Mouse (Mus musculus) mesoderm, embryonic 11.5 days (tissue): ENCODE measurements around the gene Ahcyl2.

Experiments
- DNase-seq: peaks from one replicate; pipeline ENCODE4 v3.0.0-alpha.2; 2012; ENCODE audit warnings: low read depth, low spot score

Gene Ahcyl2

DNA sequence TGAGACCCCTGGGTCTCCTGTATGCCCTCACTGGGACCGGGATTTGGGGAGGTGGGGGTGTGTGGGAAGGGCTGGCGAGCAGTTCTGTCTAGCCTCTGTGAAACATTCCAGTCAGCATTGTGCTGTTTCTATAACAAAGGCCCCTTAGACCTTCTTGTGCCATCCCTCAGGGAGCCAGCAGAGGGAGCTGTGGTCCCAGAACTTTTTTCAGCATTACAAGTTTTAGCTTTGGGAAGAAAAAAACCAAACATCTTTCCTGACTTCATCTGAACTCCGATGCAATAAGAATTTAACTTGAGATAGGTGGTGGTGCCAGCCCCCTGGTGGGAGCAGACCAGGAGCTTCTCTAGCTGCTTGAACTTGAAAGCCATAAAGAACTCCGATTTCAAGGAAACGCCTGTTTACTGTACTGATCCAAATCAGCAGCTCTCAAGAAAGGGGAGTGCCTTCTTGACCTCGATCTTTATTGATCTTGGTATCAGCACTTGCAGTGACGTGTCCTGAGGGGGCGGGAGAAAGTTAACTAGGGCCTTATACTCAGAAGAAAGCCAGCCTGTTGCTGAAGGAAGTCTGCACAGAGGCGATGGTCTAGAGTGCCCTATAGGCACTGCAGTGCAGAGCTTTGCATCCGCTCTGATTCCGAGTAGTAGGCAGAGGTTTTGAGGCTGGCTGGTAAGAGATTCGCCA, 85.5 kb downstream of the Ahcyl2 start:
- peak; percentile 84 for DNase-seq

DNA sequence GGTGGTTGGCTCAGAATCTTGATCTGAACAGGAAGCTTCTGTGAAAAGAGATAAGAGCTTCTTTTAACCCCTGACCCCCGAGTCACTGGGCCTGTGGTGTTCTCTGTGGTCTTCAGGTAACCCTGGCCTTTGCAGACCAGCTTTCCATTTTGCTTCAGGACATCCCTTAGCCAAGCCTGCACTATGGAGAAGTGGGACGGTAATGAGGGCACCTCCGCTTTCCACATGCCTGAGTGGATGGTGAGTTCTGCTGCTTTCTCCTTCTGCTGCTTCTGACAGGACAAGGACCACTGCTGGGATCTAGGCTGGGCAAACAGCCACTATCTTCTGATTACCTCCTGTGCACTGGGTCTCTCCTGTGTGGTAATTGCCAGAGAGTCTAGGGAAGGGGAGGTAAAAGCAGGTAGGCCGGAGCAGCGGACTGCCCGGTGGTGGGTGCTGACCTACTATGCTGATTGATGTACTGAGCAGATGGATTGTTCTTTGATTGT, 86.1 kb downstream of the Ahcyl2 start:
- no peak for DNase-seq

DNA sequence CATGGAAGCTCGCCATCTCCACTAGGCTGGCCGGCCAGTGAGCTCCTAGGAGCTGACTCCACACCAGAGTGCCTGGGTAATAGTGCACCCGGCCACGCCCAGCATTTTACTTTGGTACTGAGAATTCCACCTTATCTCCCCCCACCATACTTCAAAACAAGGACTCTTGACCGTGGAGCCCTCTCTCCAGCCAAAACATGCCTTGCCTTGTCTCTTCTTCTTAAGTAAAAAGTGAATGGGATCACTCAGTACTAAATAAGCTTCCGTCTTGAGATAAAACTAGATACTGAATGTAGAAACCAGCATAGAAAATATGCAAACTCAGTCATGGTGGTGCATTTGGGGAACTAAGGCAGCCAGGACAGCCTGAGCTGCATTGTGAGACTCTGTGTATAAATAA, 90.8 kb downstream of the Ahcyl2 start:
- DNase-seq: no peak

DNA sequence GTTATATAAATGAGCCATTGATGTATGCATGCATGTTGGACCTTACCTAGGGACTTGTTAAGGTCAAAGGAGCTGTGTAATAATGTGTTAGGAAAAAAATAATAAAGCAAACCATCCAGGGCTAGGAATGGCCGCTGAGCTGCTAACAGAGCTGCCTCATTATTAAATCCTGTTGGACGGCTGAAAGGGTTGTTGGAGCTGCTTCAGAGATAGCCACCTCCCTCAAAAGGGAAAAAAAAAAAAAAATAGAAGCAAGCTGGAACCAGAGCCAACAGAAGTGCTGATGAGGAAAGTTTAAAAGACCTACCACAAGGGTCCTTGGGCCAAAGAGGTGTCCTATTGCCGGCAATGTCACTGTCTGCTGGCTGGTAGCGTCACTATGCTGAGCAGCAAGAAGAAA, 91.5 kb downstream of the Ahcyl2 start:
- DNase-seq: no peak

DNA sequence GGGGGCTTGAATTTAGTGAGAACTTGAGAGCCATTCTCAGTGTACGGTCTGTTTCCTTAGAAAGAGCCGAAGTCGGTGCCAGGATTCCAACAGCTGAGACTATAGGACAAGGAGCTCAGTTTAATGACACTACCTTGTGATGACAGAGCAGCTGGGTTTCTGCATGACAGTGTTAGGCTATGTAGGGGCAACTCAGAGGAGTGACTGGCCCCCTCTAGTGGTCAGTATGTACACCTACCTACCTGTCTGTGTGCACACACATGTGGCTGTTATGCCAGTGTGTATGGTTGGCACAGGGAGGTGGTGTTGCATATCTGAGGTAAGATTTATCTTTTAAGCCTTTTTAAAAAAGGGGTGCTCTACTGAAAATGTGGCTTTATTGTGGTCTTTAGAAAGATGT, 92.4 kb downstream of the Ahcyl2 start:
- DNase-seq: peak; percentile 41

DNA sequence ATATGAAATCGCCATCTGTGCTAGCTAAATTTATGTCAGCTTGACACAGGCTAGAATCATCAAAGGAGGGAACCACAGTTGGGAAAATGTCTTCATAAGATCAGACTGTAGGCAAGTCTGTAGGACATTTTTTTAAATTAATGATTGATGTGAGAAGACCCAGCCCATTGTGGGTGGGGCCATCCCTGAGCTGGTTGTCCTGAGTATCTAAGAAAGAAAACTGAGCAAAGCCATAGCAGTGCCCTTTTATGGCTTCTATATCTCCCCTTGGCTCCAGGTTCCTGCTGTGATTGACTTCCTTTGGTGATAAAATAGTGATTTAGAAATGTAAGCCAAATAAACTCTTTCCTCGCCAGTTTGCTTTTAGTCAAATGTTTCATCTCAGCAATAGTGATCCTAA, 97.1 kb downstream of the Ahcyl2 start:
- DNase-seq: no peak

DNA sequence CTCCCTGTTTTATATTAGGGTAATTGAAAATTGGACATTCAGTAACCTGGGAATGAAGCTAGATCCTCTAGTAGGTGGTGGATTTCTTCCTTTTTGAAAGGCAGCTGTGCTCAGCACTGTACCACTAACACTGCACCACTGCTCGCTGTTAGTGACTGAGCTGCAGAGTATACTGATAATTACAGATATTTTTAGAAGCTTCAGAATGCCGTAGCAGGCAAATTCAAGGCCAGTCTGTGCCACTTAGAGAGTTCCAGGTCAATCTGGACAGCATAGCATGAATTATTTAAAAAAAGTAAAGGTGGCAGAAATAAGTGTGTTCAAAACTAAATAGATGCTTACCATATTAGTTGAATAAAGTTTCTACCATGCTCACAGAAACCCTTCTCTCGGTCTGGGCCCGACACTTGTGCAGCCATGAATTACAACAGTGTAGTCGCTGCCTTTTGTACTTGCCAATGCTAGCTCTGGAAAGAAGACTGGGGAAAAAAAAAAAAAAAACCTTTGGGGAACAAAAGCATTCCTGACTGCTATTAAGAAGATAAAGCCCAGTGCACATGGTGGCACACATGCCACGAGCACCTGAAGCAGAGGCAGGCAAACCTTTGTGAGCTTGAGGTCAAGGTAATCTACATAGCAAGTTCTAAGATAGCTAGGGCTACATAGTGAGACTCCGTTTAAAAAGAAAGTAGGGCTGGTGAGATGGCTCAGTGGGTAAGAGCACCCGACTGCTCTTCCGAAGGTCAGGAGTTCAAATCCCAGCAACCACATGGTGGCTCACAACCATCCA, 99.3 kb downstream of the Ahcyl2 start:
- DNase-seq: no peak

DNA sequence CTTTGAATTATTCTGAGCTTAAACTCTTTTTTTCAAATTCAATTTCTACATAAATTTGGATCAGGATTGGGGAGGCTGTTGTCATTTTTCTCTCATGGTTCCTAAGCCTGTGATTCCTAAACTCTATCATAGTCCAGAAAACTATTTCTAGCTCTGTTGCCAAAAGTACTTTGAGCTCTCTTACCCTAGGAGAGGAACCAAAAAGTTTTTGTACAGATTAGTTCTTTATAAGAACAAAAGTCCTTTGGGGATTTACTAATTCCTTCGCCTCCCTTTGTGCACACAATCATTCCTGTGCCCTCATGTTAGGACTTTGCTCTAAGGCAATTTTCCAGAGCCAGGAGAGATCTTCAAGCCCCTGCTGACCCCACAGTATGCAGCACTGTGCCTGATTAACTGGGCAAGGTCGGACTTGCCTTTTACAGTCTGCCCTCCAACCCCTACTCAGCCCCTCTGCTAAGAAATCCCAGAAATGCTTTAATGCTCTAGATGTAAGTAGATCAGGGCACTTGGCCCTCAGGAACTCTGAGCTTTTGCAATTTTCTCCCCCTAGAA, 100.6 kb downstream of the Ahcyl2 start:
- DNase-seq: no peak

DNA sequence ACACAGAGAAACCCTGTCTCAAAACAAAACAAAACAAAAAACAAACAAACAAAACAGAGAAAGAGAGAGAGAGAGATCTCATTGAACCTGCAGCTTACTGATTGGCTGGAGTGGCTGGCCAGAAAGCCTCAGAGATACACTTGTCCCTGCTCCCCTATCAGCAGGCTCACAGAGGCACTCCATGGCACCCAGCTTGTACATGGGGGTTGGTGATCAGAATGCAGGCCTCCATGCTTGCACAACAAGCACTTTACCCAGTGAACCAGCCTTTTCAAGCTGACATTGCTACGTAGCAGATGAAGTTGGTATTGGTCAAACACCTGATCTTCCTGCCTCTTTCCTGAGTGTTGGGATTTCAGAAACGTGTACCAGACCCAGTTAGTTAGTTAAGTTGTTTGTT, 105.8 kb downstream of the Ahcyl2 start:
- no peak for DNase-seq

DNA sequence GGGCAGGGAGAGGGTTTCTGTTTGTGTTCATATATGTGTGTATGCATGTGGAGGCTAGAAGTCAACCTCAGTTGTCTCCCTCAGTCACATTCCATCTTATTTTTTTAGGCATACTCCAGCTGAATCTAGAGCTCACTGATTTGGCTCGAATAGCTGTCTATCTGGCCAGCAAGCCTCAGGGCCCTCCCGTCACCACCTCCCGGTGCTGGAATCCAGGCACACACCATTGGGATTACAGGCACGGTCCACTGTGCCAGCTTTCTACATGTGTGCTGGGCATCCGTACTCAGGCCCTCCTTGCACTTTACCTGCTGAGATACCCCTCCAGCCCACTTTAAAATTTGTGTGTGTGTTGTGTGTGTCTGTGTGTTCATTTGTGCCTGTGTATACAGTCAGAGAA, 107.8 kb downstream of the Ahcyl2 start:
- DNase-seq: no peak

DNA sequence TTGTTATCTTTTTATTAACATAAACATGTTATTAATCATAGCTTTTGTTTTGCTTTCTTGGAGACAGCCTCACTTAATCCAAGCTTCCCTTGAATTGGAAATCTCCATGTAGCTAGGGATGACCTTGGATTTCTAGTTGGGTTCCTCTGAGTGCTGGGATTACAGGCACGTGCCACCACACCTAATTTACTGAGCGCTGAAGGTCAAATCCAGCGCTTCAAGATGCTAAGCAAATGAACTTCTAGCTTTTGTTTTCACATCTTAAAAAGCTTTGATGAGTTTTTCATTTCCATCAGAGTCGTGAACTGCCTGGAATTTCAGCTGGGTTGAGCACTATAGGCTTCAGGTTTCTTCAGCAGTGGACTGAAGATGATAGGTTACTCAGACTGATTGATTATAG, 109.0 kb downstream of the Ahcyl2 start:
- DNase-seq: no peak

DNA sequence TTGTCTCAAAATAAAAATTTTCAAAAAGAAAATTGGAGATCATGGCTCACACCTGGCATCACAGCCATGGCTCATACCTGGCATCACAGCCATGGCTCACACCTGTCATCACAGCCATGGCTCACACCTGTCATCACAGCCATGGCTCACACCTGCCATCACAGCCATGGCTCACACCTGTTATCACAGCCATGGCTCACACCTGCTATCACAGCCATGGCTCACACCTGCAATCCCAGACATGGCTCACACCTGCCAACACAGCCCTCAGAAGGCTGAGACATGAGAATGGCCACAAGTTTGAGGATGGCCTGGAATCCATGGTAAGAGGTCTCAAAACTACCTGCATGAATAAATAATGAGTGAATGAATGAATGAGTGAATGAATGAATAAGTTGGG, 111.8 kb downstream of the Ahcyl2 start:
- no peak for DNase-seq

DNA sequence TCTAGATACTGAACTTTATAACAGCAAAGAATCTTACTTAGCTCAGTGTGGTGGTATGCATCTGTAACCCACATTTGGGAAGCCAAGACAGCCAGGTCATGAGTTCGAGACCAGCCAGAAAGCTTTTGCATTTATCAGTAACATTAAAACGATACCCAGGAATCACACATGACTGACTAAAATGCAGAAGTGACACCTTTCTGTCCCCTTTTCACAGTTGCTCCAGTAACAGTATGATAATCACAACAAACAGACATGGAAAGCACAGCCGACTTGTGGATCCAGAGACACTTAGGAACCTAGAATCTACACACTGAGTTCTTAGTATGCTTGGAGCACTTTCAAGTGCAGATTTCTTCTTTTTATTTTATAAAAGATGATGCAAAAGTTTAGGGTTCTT, 113.0 kb downstream of the Ahcyl2 start:
- no peak for DNase-seq

DNA sequence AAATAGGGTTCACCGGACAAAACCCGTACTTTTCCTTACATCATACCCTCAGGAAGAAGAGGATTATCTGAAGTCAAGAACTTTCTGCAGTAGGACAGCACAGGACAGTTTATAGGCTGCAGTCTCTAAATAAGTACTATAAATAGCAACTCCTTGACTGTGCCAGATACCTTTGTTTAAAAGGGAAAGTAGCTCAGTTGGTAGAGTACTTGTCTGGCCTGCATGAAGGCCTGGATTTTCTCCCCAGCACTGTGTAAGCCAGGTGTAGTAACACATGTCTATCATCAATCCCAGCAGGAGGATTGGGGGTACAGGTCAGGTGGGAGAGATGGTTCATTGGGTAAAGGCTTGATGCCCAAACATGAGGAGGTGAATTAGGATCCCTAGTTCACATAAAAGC, 114.1 kb downstream of the Ahcyl2 start:
- no peak for DNase-seq

DNA sequence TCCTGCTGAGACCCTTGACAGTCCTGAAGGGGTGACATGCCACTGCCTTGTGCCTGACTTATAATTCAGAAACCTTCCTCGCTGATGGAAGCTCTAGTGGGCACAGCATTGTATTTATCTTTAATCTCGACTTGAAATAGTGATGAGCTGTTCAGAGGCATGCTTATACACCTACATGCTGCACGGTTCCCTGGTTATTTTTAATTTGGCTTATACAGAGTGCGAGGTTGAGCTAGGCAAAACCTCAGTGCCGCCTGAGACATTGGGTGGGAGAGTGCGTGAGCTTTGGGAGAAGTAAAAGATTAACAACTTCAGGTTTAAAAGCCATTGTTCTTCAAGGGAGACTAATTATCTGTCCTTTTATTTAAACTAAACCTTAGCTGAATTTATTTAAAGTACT, 115.1 kb downstream of the Ahcyl2 start:
- no peak for DNase-seq

DNA sequence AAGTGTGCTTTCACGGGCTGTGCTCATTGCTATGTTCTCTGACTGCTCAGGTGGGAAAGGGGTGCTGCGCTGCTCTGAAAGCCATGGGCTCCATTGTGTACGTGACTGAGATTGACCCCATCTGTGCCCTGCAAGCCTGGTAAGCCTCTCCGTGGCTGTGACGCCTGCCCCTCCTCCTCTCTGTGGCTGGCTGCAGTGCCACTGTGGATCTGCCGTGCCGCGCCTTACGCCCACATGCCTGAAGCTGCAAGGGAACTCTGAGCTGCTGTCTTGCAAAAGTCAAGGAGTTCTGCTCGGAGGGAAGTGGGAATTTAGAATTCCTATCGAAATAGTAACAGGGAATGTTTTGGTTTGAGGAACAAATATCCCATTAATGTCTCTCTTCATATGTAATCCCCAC, 123.3 kb downstream of the Ahcyl2 start:
- no peak for DNase-seq

DNA sequence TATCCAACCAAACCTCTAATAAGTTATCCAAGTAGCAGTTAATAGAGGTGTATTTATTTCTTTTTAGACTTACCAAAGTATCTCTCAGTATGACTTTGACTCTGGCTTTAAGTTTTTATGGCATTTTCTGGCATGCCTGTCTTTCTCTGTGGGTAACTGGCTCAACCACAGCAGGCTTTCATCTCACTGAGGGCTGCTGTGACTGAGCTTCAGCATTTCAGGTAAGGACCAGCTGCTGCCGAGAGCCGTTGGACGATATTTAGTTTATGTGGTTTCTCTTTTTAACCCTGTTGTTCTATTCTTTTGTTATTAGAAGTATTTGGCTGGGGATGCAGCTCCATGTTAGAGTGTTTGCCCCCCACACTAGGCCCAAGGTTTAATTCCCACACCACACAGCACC, 129.2 kb downstream of the Ahcyl2 start:
- DNase-seq: no peak

DNA sequence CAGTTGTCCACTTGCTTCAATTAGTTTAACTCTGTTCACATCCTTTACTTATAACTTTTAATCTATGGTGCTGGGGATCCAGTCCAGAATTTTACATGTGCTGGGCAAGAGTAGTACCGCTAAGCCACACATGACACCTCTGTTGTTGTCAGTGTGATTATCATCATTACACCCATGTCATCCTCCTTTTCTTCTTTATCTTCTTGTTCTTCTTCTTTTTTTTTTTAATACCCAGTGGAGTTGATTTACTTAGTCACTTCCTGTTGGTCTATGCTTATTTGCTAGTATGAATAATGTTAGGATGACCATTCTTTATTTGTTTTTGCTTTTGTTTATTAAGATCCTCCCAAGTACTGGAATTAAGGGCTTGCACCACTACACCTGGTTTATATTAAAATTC, 133.6 kb downstream of the Ahcyl2 start:
- DNase-seq: no peak

DNA sequence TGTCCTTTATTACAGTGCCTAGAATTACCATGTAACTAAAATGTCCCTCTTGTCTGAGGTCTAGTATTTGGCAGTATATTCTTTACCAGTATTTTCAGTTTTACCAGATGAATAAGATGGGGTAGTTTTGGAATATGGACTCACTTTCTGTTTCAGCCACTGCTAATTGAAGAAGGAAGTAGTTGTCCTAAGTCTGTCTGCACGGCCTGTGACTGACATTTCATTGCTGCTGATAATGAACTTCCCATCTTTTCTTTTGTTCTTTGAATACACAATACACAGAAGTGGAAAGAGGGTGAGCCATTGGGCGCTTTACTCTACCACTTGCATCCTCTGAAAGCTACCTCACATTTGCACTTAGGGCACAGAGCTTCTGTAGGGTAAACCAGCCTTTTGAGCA, 134.4 kb downstream of the Ahcyl2 start:
- DNase-seq: no peak

DNA sequence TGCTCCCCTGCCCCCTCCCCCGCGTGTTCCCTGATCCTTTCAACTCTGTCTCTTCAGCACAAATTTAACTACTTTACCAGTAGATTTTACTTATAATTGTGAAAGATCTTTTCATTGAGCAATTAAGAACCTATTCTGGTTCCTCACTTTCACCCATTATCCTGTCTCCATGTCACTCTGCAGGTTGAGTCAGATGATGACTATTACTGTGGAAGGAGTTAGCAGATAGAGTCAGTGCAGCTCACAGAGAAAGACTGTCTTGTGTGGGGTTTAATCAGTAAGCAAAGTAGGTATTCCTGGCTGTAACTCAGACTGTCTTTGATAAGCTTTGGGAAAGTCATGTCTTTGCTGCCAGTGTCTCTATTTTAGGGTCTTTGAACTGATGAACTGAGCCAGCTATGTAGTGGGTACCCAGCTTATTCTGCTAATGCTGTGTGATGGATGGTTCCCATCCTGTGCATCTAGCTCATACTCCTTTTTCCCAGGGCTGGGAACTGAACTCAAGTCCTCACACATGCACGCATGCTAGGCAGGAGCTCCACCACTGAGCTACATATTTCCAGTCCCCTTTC, 135.6 kb downstream of the Ahcyl2 start:
- no peak for DNase-seq

DNA sequence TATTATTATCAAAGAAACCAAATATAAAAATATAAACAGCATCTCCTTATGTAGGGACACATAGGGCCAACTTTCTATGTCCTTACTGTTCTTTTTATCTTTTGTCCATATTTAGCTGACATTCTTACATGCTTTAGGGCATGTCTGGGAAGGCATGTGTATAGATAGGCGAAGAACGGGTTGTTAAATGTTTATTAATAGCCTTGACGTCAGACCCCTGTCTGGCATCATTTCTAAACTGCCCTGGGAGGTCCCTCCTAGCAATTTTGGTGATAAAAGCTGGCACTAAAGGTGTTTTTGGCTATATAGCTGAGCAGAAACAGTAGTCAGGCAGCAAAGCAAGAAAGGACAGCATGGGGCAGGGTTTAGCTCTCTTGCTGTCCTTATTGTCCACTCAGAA, 136.5 kb downstream of the Ahcyl2 start:
- DNase-seq: no peak

DNA sequence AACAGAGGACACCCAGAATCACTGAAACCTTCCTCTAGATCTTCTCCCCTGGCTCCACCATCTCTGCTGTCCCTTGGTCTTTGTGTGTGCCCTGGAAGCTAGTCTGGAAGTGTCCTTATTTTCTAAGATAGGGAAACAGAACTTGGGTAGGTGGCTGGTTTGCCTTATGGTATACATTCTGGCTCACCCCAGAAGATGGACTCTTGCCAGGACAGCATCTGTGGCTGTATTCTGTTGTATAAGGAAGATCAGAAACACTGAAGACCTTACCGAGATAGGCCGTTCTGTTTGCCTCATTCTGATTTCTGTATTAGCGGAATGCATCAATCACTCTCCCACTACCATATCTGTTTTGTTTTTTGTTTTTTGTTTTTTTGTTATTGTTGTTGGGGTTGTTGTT, 142.8 kb downstream of the Ahcyl2 start:
- DNase-seq: no peak

DNA sequence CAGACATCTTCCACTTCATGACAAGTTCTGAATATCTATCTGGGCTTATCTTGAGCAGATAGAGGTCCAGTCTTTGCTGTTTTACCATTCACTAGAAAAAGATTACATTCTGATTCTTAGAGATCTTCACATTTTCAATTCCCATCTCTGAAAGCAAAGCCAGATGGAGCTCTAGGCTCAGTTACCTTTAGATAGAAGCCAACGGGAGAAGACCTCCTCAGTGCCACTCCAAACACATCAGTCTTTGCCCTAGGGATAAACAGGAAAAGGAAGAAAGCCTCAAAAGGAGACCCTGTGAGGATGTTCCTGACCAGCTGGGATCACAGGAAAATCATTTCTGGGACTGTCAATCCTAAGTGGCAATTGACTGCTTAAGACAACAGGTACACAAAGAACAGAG, 145.9 kb downstream of the Ahcyl2 start:
- DNase-seq: no peak
